Mouse (Mus musculus): ENCODE data around the gene Hesx1. TPM values are rescaled to one million over a fixed set of nuclear protein-coding genes. Genes with fewer than 3 reads are reported as not detected.
"Not testable (repeated sequence)": the region's sequence is repeated elsewhere in the genome, so short reads cannot be mapped to it uniquely, and the experiment has no call there.

The Hesx1 gene
- not detected in 2 replicates for polyA plus RNA-seq (2014; fragmentation: Nextera tagmentation; extraction: Ambion mirVana)

- peak; percentile 54 for DNase-seq
- WGBS, result 12% methylated on average over 16 of the region's 16 CpGs
- no peak within 1 kb of the TSS; the same call in 1 of the 2 replicates for H3K9ac ChIP-seq (replicated peaks; ENCODE audit: low read length)
These were observed at the start of gene Hesx1 for GRCm38 (mm10) chr14:26994211-26994741. Gene Hesx1, plus strand, starts transcription at chr14:26994416.

GRCm38 (mm10) chr14:26956139-26956538, 38.1 kb upstream of the Hesx1 start:
- H3K36me3 ChIP-seq (ENCODE audit: control insufficient read depth, insufficient read depth, low read length), result peaks cover 35% of the 10 kb centered on the region
- not testable (repeated sequence) for H3K4me1 ChIP-seq (ENCODE audit: control insufficient read depth, insufficient read depth, low read length); H3K27ac ChIP-seq (replicated peaks; ENCODE audit: low read depth, low read length); H3K4me2 ChIP-seq (ENCODE audit: low read length); H3K4me3 ChIP-seq (replicated peaks; ENCODE audit: low read depth, low read length); H3K9me3 ChIP-seq (ENCODE audit: control insufficient read depth, low read length); H3K27me3 ChIP-seq (ENCODE audit: control insufficient read depth, insufficient read depth, low read length); DNase-seq; ATAC-seq (ENCODE audit: low FRiP score, low TSS enrichment); H3K9ac ChIP-seq (replicated peaks; ENCODE audit: low read length)
- WGBS, result 76% methylated on average over 2 of the region's 2 CpGs

More at GRCm38 (mm10) chr14:26994211-26994741, at the start of gene Hesx1:
- Histone ChIP-seq H3K27me3 (ENCODE audit: control insufficient read depth, insufficient read depth, low read length) (no peaks in the 10 kb centered on the region), H3K4me3 (replicated peaks; ENCODE audit: low read depth, low read length) (peak within 1 kb of the TSS; percentile 26), H3K27ac (replicated peaks; ENCODE audit: low read depth, low read length) (no peak within 1 kb of the TSS), H3K9me3 (ENCODE audit: control insufficient read depth, low read length) (no peaks in the 10 kb centered on the region), H3K4me2 (ENCODE audit: low read length) (peak within 1 kb of the TSS; percentile 54), H3K4me1 (ENCODE audit: control insufficient read depth, insufficient read depth, low read length) (no peaks in the 10 kb centered on the region), H3K36me3 (ENCODE audit: control insufficient read depth, insufficient read depth, low read length) (no peaks in the 10 kb centered on the region)
- no peak for ATAC-seq (ENCODE audit: low FRiP score, low TSS enrichment)

- 90% methylated on average over 1 of the region's 1 CpGs for WGBS
- no peaks in the 10 kb centered on the region for H3K4me1 ChIP-seq (ENCODE audit: control insufficient read depth, insufficient read depth, low read length)
- peaks cover 31% of the 10 kb centered on the region for H3K36me3 ChIP-seq (ENCODE audit: control insufficient read depth, insufficient read depth, low read length)
- no peak for ATAC-seq (ENCODE audit: low FRiP score, low TSS enrichment)
- H3K4me2 ChIP-seq (ENCODE audit: low read length), result no peak overlapping the region
- H3K27me3 ChIP-seq (ENCODE audit: control insufficient read depth, insufficient read depth, low read length), result no peaks in the 10 kb centered on the region
- no peak overlapping the region for H3K9ac ChIP-seq (replicated peaks; ENCODE audit: low read length)
- no peak overlapping the region for H3K4me3 ChIP-seq (replicated peaks; ENCODE audit: low read depth, low read length)
- H3K9me3 ChIP-seq (ENCODE audit: control insufficient read depth, low read length), result no peaks in the 10 kb centered on the region
- DNase-seq, result no peak
- no peak overlapping the region for H3K27ac ChIP-seq (replicated peaks; ENCODE audit: low read depth, low read length)
These were observed 33.7 kb upstream of the Hesx1 start for GRCm38 (mm10) chr14:26960518-26960917.

DNA sequence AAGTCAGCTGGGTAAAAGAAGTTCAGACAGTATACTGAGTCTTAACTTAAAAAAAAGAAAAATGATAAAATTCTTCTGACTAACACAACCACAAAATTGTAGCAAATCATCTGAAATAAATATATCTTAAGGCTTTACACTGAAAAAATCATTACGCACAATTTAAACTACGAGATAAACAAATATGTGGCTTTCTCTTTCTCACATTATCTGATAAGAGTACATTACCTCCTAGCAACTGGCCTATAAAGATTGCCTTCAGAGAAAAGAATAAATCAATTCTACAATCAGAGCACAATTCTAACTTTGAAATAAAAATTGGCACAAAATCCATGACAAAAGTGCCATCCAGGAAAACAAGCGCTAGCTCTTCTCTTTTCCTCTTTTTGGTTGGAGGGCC, 25.1 kb upstream of the Hesx1 start:
- WGBS, result 83% methylated on average over 3 of the region's 3 CpGs

GRCm38 (mm10) chr14:26969856-26970407, 24.3 kb upstream of the Hesx1 start:
- ATAC-seq (ENCODE audit: low FRiP score, low TSS enrichment), result peak; percentile 49; the same call in 1 of the 2 replicates
- under 1% methylated on average over 62 of the region's 62 CpGs for WGBS

More for the DNA sequence above, 25.1 kb upstream of the Hesx1 start:
- ATAC-seq (ENCODE audit: low FRiP score, low TSS enrichment) (no peak), DNase-seq (no peak)
- no peaks in the 10 kb centered on the region for H3K36me3 ChIP-seq (ENCODE audit: control insufficient read depth, insufficient read depth, low read length)
- H3K4me2 ChIP-seq (ENCODE audit: low read length), result peak overlapping the region; percentile 74
- no peaks in the 10 kb centered on the region for H3K27me3 ChIP-seq (ENCODE audit: control insufficient read depth, insufficient read depth, low read length)
- peak overlapping the region; percentile 95 for H3K4me3 ChIP-seq (replicated peaks; ENCODE audit: low read depth, low read length)
- no peak overlapping the region for H3K27ac ChIP-seq (replicated peaks; ENCODE audit: low read depth, low read length)
- H3K9ac ChIP-seq (replicated peaks; ENCODE audit: low read length), result peak overlapping the region; percentile 95
- no peaks in the 10 kb centered on the region for H3K9me3 ChIP-seq (ENCODE audit: control insufficient read depth, low read length)
- H3K4me1 ChIP-seq (ENCODE audit: control insufficient read depth, insufficient read depth, low read length), result peaks cover 9% of the 10 kb centered on the region

GRCm38 (mm10) chr14:26970439-26970932, 23.7 kb upstream of the Hesx1 start:
- Histone ChIP-seq H3K9ac (replicated peaks; ENCODE audit: low read length) (peak overlapping the region; percentile 95), H3K4me3 (replicated peaks; ENCODE audit: low read depth, low read length) (peak overlapping the region; percentile 95), H3K4me1 (ENCODE audit: control insufficient read depth, insufficient read depth, low read length) (peaks cover 9% of the 10 kb centered on the region), H3K4me2 (ENCODE audit: low read length) (peak overlapping the region; percentile 74), H3K27me3 (ENCODE audit: control insufficient read depth, insufficient read depth, low read length) (no peaks in the 10 kb centered on the region), H3K9me3 (ENCODE audit: control insufficient read depth, low read length) (no peaks in the 10 kb centered on the region), H3K36me3 (ENCODE audit: control insufficient read depth, insufficient read depth, low read length) (no peaks in the 10 kb centered on the region), H3K27ac (replicated peaks; ENCODE audit: low read depth, low read length) (peak overlapping the region; percentile 93)
- peak; percentile 98 for DNase-seq
- under 1% methylated on average over 51 of the region's 53 CpGs for WGBS
- peak; percentile 98 for ATAC-seq (ENCODE audit: low FRiP score, low TSS enrichment)

More at GRCm38 (mm10) chr14:26969856-26970407, 24.3 kb upstream of the Hesx1 start:
- Histone ChIP-seq H3K4me2 (ENCODE audit: low read length) (peak overlapping the region; percentile 74), H3K9me3 (ENCODE audit: control insufficient read depth, low read length) (no peaks in the 10 kb centered on the region), H3K27ac (replicated peaks; ENCODE audit: low read depth, low read length) (peak overlapping the region; percentile 93), H3K36me3 (ENCODE audit: control insufficient read depth, insufficient read depth, low read length) (no peaks in the 10 kb centered on the region), H3K4me1 (ENCODE audit: control insufficient read depth, insufficient read depth, low read length) (peaks cover 9% of the 10 kb centered on the region), H3K4me3 (replicated peaks; ENCODE audit: low read depth, low read length) (peak overlapping the region; percentile 95), H3K27me3 (ENCODE audit: control insufficient read depth, insufficient read depth, low read length) (no peaks in the 10 kb centered on the region), H3K9ac (replicated peaks; ENCODE audit: low read length) (peak overlapping the region; percentile 95)
- DNase-seq, result peak; percentile 83

GRCm38 (mm10) chr14:26971106-26971789, 23.0 kb upstream of the Hesx1 start, which contains the start of gene Appl1:
Gene Appl1, minus strand, starts transcription at chr14:26971232.
- peak within 1 kb of the TSS; percentile 95 for H3K4me3 ChIP-seq (replicated peaks; ENCODE audit: low read depth, low read length)
- H3K4me2 ChIP-seq (ENCODE audit: low read length), result peak within 1 kb of the TSS; percentile 74
- peak within 1 kb of the TSS; percentile 93 for H3K27ac ChIP-seq (replicated peaks; ENCODE audit: low read depth, low read length)
- no peaks in the 10 kb centered on the region for H3K9me3 ChIP-seq (ENCODE audit: control insufficient read depth, low read length)
- ATAC-seq (ENCODE audit: low FRiP score, low TSS enrichment), result no peak
- WGBS, result 44% methylated on average over 10 of the region's 10 CpGs
- no peaks in the 10 kb centered on the region for H3K36me3 ChIP-seq (ENCODE audit: control insufficient read depth, insufficient read depth, low read length)
- DNase-seq, result peak; percentile 19
- H3K4me1 ChIP-seq (ENCODE audit: control insufficient read depth, insufficient read depth, low read length), result peaks cover 9% of the 10 kb centered on the region
- H3K27me3 ChIP-seq (ENCODE audit: control insufficient read depth, insufficient read depth, low read length), result no peaks in the 10 kb centered on the region
- peak within 1 kb of the TSS; percentile 95 for H3K9ac ChIP-seq (replicated peaks; ENCODE audit: low read length)

DNA sequence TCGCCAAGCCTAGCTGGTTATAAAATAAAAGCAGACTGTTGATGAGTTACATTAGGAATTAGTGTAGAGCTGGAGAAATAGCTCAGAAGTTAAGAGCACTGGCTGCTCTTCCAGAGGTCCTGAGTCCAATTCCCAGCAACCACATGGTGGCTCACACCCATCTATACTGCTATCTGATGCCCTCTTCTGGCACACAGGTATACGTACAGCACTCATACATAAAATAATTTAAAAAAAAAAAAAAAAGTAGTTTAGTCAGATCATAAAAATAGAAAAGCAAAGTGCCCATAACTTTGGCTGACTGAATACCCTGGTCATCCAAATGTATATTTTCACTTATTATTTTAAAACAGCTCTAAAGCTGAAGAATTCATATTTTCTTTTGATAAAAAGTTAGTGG, 21.1 kb upstream of the Hesx1 start:
- Histone ChIP-seq H3K27ac (replicated peaks; ENCODE audit: low read depth, low read length) (no peak overlapping the region), H3K9me3 (ENCODE audit: control insufficient read depth, low read length) (no peaks in the 10 kb centered on the region), H3K36me3 (ENCODE audit: control insufficient read depth, insufficient read depth, low read length) (no peaks in the 10 kb centered on the region), H3K4me2 (ENCODE audit: low read length) (no peak overlapping the region), H3K9ac (replicated peaks; ENCODE audit: low read length) (no peak overlapping the region), H3K27me3 (ENCODE audit: control insufficient read depth, insufficient read depth, low read length) (no peaks in the 10 kb centered on the region; the same call in 1 of the 2 replicates), H3K4me3 (replicated peaks; ENCODE audit: low read depth, low read length) (no peak overlapping the region), H3K4me1 (ENCODE audit: control insufficient read depth, insufficient read depth, low read length) (peaks cover 14% of the 10 kb centered on the region)
- no peak for DNase-seq
- 87% methylated on average over 2 of the region's 2 CpGs for WGBS
- ATAC-seq (ENCODE audit: low FRiP score, low TSS enrichment), result no peak

Measured in midbrain, embryonic 14.5 days (tissue).